Mouse (Mus musculus) liver, embryonic 14.5 days (tissue): Measurements from ENCODE around the gene Sdsl. TPM values are rescaled to one million over a fixed set of nuclear protein-coding genes. Genes with fewer than 3 reads are reported as not detected.

Source experiments
- ATAC-seq: fragments of 200-750 bp; cut with Nextera tagmentation; 2 replicates; pipeline ENCODE4 v1.8.0; 2017; ENCODE audit warnings: moderate number of reproducible peaks, mild to moderate bottlenecking, moderate library complexity; ENCODE audit not compliant: insufficient read depth
- DNase-seq, 3 experiments: peaks; one replicate each; pipeline ENCODE4 v3.0.0-alpha.2; 2012 to 2013; ENCODE audit warnings: low read depth in 3 of 3, low spot score in 3 of 3
- H3K27ac ChIP-seq: fragments of 300-500 bp; sonication (generic); 2 replicates; pipeline ENCODE4 v1.5.1; 2014; ENCODE audit warnings: moderate library complexity, mild to moderate bottlenecking, control low read depth, inconsistent platforms
- H3K27me3 ChIP-seq: fragments of 300-500 bp; sonication (generic); 2 replicates; pipeline ENCODE4 v1.6.1; 2014; ENCODE audit warnings: mild to moderate bottlenecking, low read length, moderate library complexity; ENCODE audit not compliant: control insufficient read depth, insufficient read depth
- H3K36me3 ChIP-seq: fragments of 300-500 bp; sonication (generic); replicated peaks from 2 replicates; pipeline ENCODE4 v1.6.1; 2014; ENCODE audit warnings: low read depth; ENCODE audit not compliant: control insufficient read depth, insufficient read depth
- H3K4me1 ChIP-seq, 2 experiments: fragments of 200-500 bp in 1 of 2; fragments of 300-500 bp in 1 of 2; sonication (generic) in 1 of 2; replicated peaks; 2 replicates each; pipeline ENCODE4 v1.6.1; 2012 to 2014; ENCODE audit warnings: antibody characterized with exemption in 1 of 2, inconsistent platforms in 1 of 2, low read length in 1 of 2; ENCODE audit not compliant: control insufficient read depth in 2 of 2, insufficient read depth in 2 of 2
- H3K4me2 ChIP-seq: fragments of 300-500 bp; sonication (generic); 2 replicates; pipeline ENCODE4 v1.6.1; 2014; ENCODE audit warnings: low read depth, mild to moderate bottlenecking, control low read depth, moderate library complexity
- H3K4me3 ChIP-seq, 2 experiments: fragments of 200-500 bp in 1 of 2; fragments of 300-500 bp in 1 of 2; sonication (generic) in 1 of 2; 2 replicates each; pipeline ENCODE4 v1.5.1; 2012 to 2014; ENCODE audit warnings: low read depth in 2 of 2, low read length in 2 of 2, mild to moderate bottlenecking in 2 of 2, control low read depth in 1 of 2, inconsistent platforms in 1 of 2, moderate library complexity in 1 of 2; ENCODE audit not compliant: insufficient read depth in 1 of 2
- H3K9ac ChIP-seq: fragments of 300-500 bp; sonication (generic); replicated peaks from 2 replicates; pipeline ENCODE4 v1.6.1; 2014; ENCODE audit warnings: mild to moderate bottlenecking, control low read depth, moderate library complexity
- H3K9me3 ChIP-seq: fragments of 300-500 bp; sonication (generic); 2 replicates; pipeline ENCODE4 v1.6.1; 2016; ENCODE audit warnings: low read length, mixed read lengths; ENCODE audit not compliant: control insufficient read depth
- CTCF ChIP-seq: IDR thresholded peaks from 2 replicates; pipeline ENCODE4 v1.5.1; 2016; ENCODE audit warnings: antibody characterized with exemption, low read depth, control low read depth
- EP300 ChIP-seq: IDR thresholded peaks from 2 replicates; pipeline ENCODE4 v1.6.1; 2016; ENCODE audit warnings: antibody characterized with exemption, low read depth
- WGBS: fragments of 180-500 bp; shearing (Covaris S2); extraction: QIAGEN DNeasy Blood & Tissue Kit; methylation state at CpG from one replicate; pipeline ENCODE4 v1.1.7; 2014; ENCODE audit not compliant: insufficient replicate concordance; 5-methylcytosine and 5-hydroxymethylcytosine counted together
- polyA plus RNA-seq, 2 experiments: library from polyadenylated mRNA; depleted of rRNA in 1 of 2; stranded (reverse) in 1 of 2; unstranded in 1 of 2; fragments of >200 nt; fragmentation: Nextera tagmentation in 1 of 2; extraction: Ambion mirVana in 1 of 2; gene quantifications; 2 replicates each; pipeline versions ENCODE4 v1.2.1 to v1.2.3; 2012 to 2014

Sdsl gene
- polyA plus RNA-seq, 2 experiments = 0.93 to 1.2 TPM

GRCm38 (mm10) chr5:120468336-120468735 lies 4.3 kb downstream of the Sdsl start:
- no peak overlapping the region for H3K9ac ChIP-seq
- H3K9me3 ChIP-seq = no peaks in the 10 kb centered on the region
- DNase-seq = no peak
- no peak overlapping the region for H3K4me3 ChIP-seq
- H3K36me3 ChIP-seq = no peaks in the 10 kb centered on the region
- peaks cover 2% of the 10 kb centered on the region; the same call in 1 of the 2 replicates for H3K27me3 ChIP-seq
- ATAC-seq = no peak
- H3K4me1 ChIP-seq = no peaks in the 10 kb centered on the region
- 58% methylated on average over 5 of the region's 5 CpGs for WGBS
- TF ChIP-seq CTCF (no peak), EP300 (no peak)
- no peak overlapping the region for H3K27ac ChIP-seq
- no peak overlapping the region for H3K4me2 ChIP-seq

- H3K27ac ChIP-seq = no peak overlapping the region
- no peak for DNase-seq
Observed at GRCm38 (mm10) chr5:120467026-120467425, 5.6 kb downstream of the Sdsl start.

GRCm38 (mm10) chr5:120465860-120466259 lies 6.8 kb downstream of the Sdsl start:
- peaks cover 2% of the 10 kb centered on the region; the same call in 1 of the 2 replicates for H3K27me3 ChIP-seq
- H3K27ac ChIP-seq = no peak overlapping the region
- WGBS = 45% methylated on average over 6 of the region's 6 CpGs
- DNase-seq = no peak
- H3K9ac ChIP-seq = no peak overlapping the region
- TF ChIP-seq EP300 = no peak
- TF ChIP-seq CTCF = 0 out of 2 replicates have a peak, but pooled peaks have one; percentile 10
- no peaks in the 10 kb centered on the region for H3K9me3 ChIP-seq
- ATAC-seq = peak; percentile 39; the same call in 1 of the 2 replicates
- no peak overlapping the region for H3K4me3 ChIP-seq
- no peak overlapping the region for H3K4me2 ChIP-seq
- no peaks in the 10 kb centered on the region for H3K36me3 ChIP-seq
- no peaks in the 10 kb centered on the region for H3K4me1 ChIP-seq

More at GRCm38 (mm10) chr5:120467026-120467425, 5.6 kb downstream of the Sdsl start:
- 21% methylated on average over 4 of the region's 4 CpGs for WGBS
- TF ChIP-seq CTCF (no peak), EP300 (no peak)
- Histone ChIP-seq H3K4me2 (no peak overlapping the region), H3K27me3 (peaks cover 2% of the 10 kb centered on the region; the same call in 1 of the 2 replicates), H3K9me3 (no peaks in the 10 kb centered on the region), H3K9ac (no peak overlapping the region), H3K36me3 (no peaks in the 10 kb centered on the region), H3K4me1 (no peaks in the 10 kb centered on the region), H3K4me3 (peak overlapping the region in 1 of 2 experiments; percentile 21; a peak in 1 of 4 replicates)
- ATAC-seq = no peak

- Histone ChIP-seq H3K36me3 (no peaks in the 10 kb centered on the region), H3K27ac (no peak overlapping the region), H3K4me3 (no peak overlapping the region), H3K4me1 (no peaks in the 10 kb centered on the region), H3K27me3 (peaks cover 2% of the 10 kb centered on the region; the same call in 1 of the 2 replicates), H3K9me3 (no peaks in the 10 kb centered on the region), H3K4me2 (no peak overlapping the region), H3K9ac (no peak overlapping the region)
- WGBS = 30% methylated on average over 5 of the region's 5 CpGs
- ATAC-seq (no peak), DNase-seq (no peak)
- no peak for TF ChIP-seq EP300
- TF ChIP-seq CTCF = peak; percentile 88
Observed at GRCm38 (mm10) chr5:120465062-120465461, 7.5 kb downstream of the Sdsl start.

- peaks cover 2% of the 10 kb centered on the region; the same call in 1 of the 2 replicates for H3K27me3 ChIP-seq
- 55% methylated on average over 4 of the region's 4 CpGs for WGBS
- TF ChIP-seq EP300 (no peak), CTCF (peak; percentile 76)
- no peak overlapping the region for H3K9ac ChIP-seq
- H3K27ac ChIP-seq = no peak overlapping the region
- H3K4me2 ChIP-seq = no peak overlapping the region
- DNase-seq (no peak), ATAC-seq (no peak)
- no peak overlapping the region for H3K4me3 ChIP-seq
- H3K9me3 ChIP-seq = no peaks in the 10 kb centered on the region
- no peaks in the 10 kb centered on the region for H3K36me3 ChIP-seq
- no peaks in the 10 kb centered on the region for H3K4me1 ChIP-seq
Observed at GRCm38 (mm10) chr5:120464321-120464720, 8.3 kb downstream of the Sdsl start.
